Mouse (Mus musculus): ENCODE measurements around the gene Stam.

GRCm38 (mm10) chr2:14130641-14131339 lies 56.9 kb downstream of the Stam start:
- TF ChIP-seq CTCF (IDR thresholded peaks at IDR 0.05; ENCODE audit: borderline replicate concordance, insufficient read depth, low read length) (no peak), POLR2A (IDR thresholded peaks at IDR 0.05; ENCODE audit: low read depth, low read length) (no peak)

All from embryonic fibroblast, embryonic 13.5 days (primary cell).